Mouse (Mus musculus) G1E (cell line): ENCODE results near the gene Rac1. TPM values are rescaled to one million over a fixed set of nuclear protein-coding genes. Genes with fewer than 3 reads are reported as not detected.
"Not testable (repeated sequence)": the region's sequence is repeated elsewhere in the genome, so short reads cannot be mapped to it uniquely, and the experiment has no call there.

Experiments
- ATAC-seq: 2 replicates; pipeline ENCODE4 v1.8.0; 2016; ENCODE audit warnings: mild to moderate bottlenecking; ENCODE audit not compliant: insufficient number of reproducible peaks, poor library complexity, low FRiP score, severe bottlenecking; ENCODE audit errors: extremely low read depth
- DNase-seq: peaks from one replicate; pipeline ENCODE4 v3.0.0; 2012; ENCODE audit warnings: low spot score
- H3K27me3 ChIP-seq: 2 replicates; pipeline ENCODE4 v1.6.1; 2012; ENCODE audit warnings: mild to moderate bottlenecking, low read length, inconsistent platforms; ENCODE audit not compliant: insufficient read depth
- H3K36me3 ChIP-seq: replicated peaks from 2 replicates; pipeline ENCODE3; 2012; ENCODE audit warnings: mild to moderate bottlenecking, inconsistent platforms
- H3K4me1 ChIP-seq: 2 replicates; pipeline ENCODE4 v1.6.1; 2012; ENCODE audit warnings: low read depth, low read length, inconsistent platforms, mixed read lengths; ENCODE audit not compliant: insufficient read depth
- H3K4me3 ChIP-seq: 2 replicates; pipeline ENCODE4 v1.5.1; 2012; ENCODE audit warnings: low read depth, mild to moderate bottlenecking, inconsistent platforms, low read length, moderate library complexity, mixed read lengths
- H3K9me3 ChIP-seq: replicated peaks from 2 replicates; pipeline ENCODE4 v1.6.1; 2012; ENCODE audit warnings: inconsistent platforms
- CTCF ChIP-seq: IDR thresholded peaks from 2 replicates; pipeline ENCODE4 v1.5.1; 2012; ENCODE audit warnings: low read depth, low read length, inconsistent platforms, mixed read lengths
- GATA1 ChIP-seq: IDR thresholded peaks from 2 replicates; pipeline ENCODE4 v1.6.1; 2012; ENCODE audit warnings: borderline replicate concordance, low read length, inconsistent platforms, mixed read lengths
- GATA2 ChIP-seq: IDR thresholded peaks from 2 replicates; pipeline ENCODE4 v1.6.1; 2012; ENCODE audit warnings: low read depth, low read length, inconsistent platforms, borderline replicate concordance
- POLR2AphosphoS5 ChIP-seq: IDR thresholded peaks from 2 replicates; pipeline ENCODE4 v1.6.1; 2012; ENCODE audit warnings: low read depth, low read length, inconsistent platforms; ENCODE audit not compliant: insufficient replicate concordance
- TAL1 ChIP-seq: conservative IDR thresholded peaks from 2 replicates; pipeline ENCODE4 v1.6.1; 2012; ENCODE audit warnings: low read depth, low read length, inconsistent platforms, mixed read lengths
- polyA plus RNA-seq: library from polyadenylated mRNA; stranded (reverse); fragments of >175 nt; gene quantifications from 2 replicates; pipeline ENCODE4 v1.2.3, GENCODE M21; 2012
- total RNA-seq, 2 experiments: library from RNA; stranded (forward) in 1 of 2; stranded (reverse) in 1 of 2; fragments of 200-1000 nt in 1 of 2; fragments of >200 nt in 1 of 2; fragmentation: Nextera tagmentation in 1 of 2; gene quantifications; 2 replicates each; pipeline ENCODE4 v1.2.3; 2014 to 2017

Gene Rac1
- total and polyA plus RNA-seq, 3 experiments: 93.2 to 802 (median 150) TPM

- Histone ChIP-seq H3K27me3 (no peaks in the 10 kb centered on the region), H3K4me1 (peaks cover 19% of the 10 kb centered on the region), H3K36me3 (peaks cover 90% of the 10 kb centered on the region), H3K4me3 (no peak overlapping the region), H3K9me3 (no peaks in the 10 kb centered on the region)
- DNase-seq (no peak), ATAC-seq (no peak)
- TF ChIP-seq GATA1: no peak
- no peak for TF ChIP-seq CTCF
- no peak for TF ChIP-seq GATA2
- no peak for TF ChIP-seq POLR2AphosphoS5
- no peak for TF ChIP-seq TAL1
Observed at GRCm38 (mm10) chr5:143501140-143501539, 26.7 kb downstream of the Rac1 start.

GRCm38 (mm10) chr5:143500711-143501110 lies 27.1 kb downstream of the Rac1 start:
- H3K36me3 ChIP-seq: peaks cover 89% of the 10 kb centered on the region
- not testable (repeated sequence) for H3K9me3 ChIP-seq, H3K27me3 ChIP-seq, ATAC-seq, H3K4me3 ChIP-seq, DNase-seq
- peaks cover 16% of the 10 kb centered on the region for H3K4me1 ChIP-seq

- Histone ChIP-seq H3K9me3 (no peaks in the 10 kb centered on the region), H3K36me3 (peaks cover 90% of the 10 kb centered on the region), H3K27me3 (no peaks in the 10 kb centered on the region), H3K4me1 (peaks cover 14% of the 10 kb centered on the region), H3K4me3 (no peak overlapping the region)
- TF ChIP-seq TAL1 (no peak), GATA2 (no peak), GATA1 (no peak), POLR2AphosphoS5 (no peak), CTCF (no peak)
- no peak for DNase-seq
- no peak for ATAC-seq
Observed at GRCm38 (mm10) chr5:143499686-143500085, 28.1 kb downstream of the Rac1 start.

- Histone ChIP-seq H3K36me3 (peaks cover 90% of the 10 kb centered on the region), H3K4me1 (peaks cover 14% of the 10 kb centered on the region), H3K9me3 (no peaks in the 10 kb centered on the region), H3K27me3 (no peaks in the 10 kb centered on the region), H3K4me3 (no peak overlapping the region)
- DNase-seq: no peak
- no peak for ATAC-seq
- TF ChIP-seq POLR2AphosphoS5 (no peak), GATA2 (no peak), TAL1 (no peak), GATA1 (no peak), CTCF (no peak)
Observed at GRCm38 (mm10) chr5:143499197-143499596, 28.6 kb downstream of the Rac1 start.

GRCm38 (mm10) chr5:143497451-143497850 lies 30.4 kb downstream of the Rac1 start:
- no peak overlapping the region for H3K4me3 ChIP-seq
- ATAC-seq (no peak), DNase-seq (no peak)
- H3K27me3 ChIP-seq: no peaks in the 10 kb centered on the region
- no peaks in the 10 kb centered on the region for H3K9me3 ChIP-seq
- peaks cover 91% of the 10 kb centered on the region for H3K36me3 ChIP-seq
- H3K4me1 ChIP-seq: peaks cover 14% of the 10 kb centered on the region
- TF ChIP-seq GATA2: no peak
- no peak for TF ChIP-seq TAL1
- no peak for TF ChIP-seq POLR2AphosphoS5
- no peak for TF ChIP-seq CTCF
- no peak for TF ChIP-seq GATA1

GRCm38 (mm10) chr5:143495708-143496107 lies 32.1 kb downstream of the Rac1 start:
- DNase-seq (no peak), ATAC-seq (no peak)
- TF ChIP-seq GATA2 (no peak), CTCF (no peak), TAL1 (no peak), POLR2AphosphoS5 (no peak), GATA1 (no peak)
- peaks cover 10% of the 10 kb centered on the region for H3K4me1 ChIP-seq
- H3K36me3 ChIP-seq: peaks cover 91% of the 10 kb centered on the region
- no peaks in the 10 kb centered on the region for H3K9me3 ChIP-seq
- H3K27me3 ChIP-seq: no peaks in the 10 kb centered on the region
- H3K4me3 ChIP-seq: no peak overlapping the region

GRCm38 (mm10) chr5:143493163-143493562 lies 34.7 kb downstream of the Rac1 start:
- H3K9me3 ChIP-seq: no peaks in the 10 kb centered on the region
- DNase-seq: no peak

More at GRCm38 (mm10) chr5:143493163-143493562, 34.7 kb downstream of the Rac1 start:
- H3K4me3 ChIP-seq: no peak overlapping the region
- H3K27me3 ChIP-seq: no peaks in the 10 kb centered on the region
- no peak for ATAC-seq
- peaks cover 94% of the 10 kb centered on the region for H3K36me3 ChIP-seq
- TF ChIP-seq CTCF (no peak), POLR2AphosphoS5 (no peak), TAL1 (no peak), GATA2 (no peak)
- 0 out of 2 replicates have a peak, but pooled peaks cover 3% of the 10 kb centered on the region for H3K4me1 ChIP-seq
